Mouse (Mus musculus) embryonic facial prominence, embryonic 11.5 days (tissue): ENCODE data around the gene Runx3. TPM values are rescaled to one million over a fixed set of nuclear protein-coding genes. Genes with fewer than 3 reads are reported as not detected.

Experiments
- ATAC-seq: fragments of 200-750 bp; cut with Nextera tagmentation; replicated peaks from 2 replicates; pipeline ENCODE4 v1.8.0; 2017; ENCODE audit warnings: low read depth; ENCODE audit not compliant: insufficient number of reproducible peaks, low FRiP score, low TSS enrichment
- DNase-seq: peaks from one replicate; pipeline ENCODE4 v3.0.0-alpha.2; 2015; ENCODE audit warnings: low spot score
- H3K27ac ChIP-seq: fragments of 300-500 bp; sonication (generic); replicated peaks from 2 replicates; pipeline ENCODE4 v1.5.1; 2014; ENCODE audit warnings: mild to moderate bottlenecking, low read depth, low read length, control low read depth
- H3K27me3 ChIP-seq: fragments of 300-500 bp; sonication (generic); 2 replicates; pipeline ENCODE4 v1.6.1; 2014; ENCODE audit warnings: mild to moderate bottlenecking, low read length, moderate library complexity, mixed read lengths; ENCODE audit not compliant: control insufficient read depth, insufficient read depth
- H3K36me3 ChIP-seq: fragments of 300-500 bp; sonication (generic); replicated peaks from 2 replicates; pipeline ENCODE4 v1.6.1; 2014; ENCODE audit warnings: low read depth, mild to moderate bottlenecking, low read length, moderate library complexity, mixed read lengths; ENCODE audit not compliant: control insufficient read depth, insufficient read depth
- H3K4me1 ChIP-seq: fragments of 300-500 bp; sonication (generic); 2 replicates; pipeline ENCODE4 v1.6.1; 2014; ENCODE audit warnings: low read length, mixed read lengths; ENCODE audit not compliant: control insufficient read depth, insufficient read depth
- H3K4me2 ChIP-seq: fragments of 300-500 bp; sonication (generic); 2 replicates; pipeline ENCODE4 v1.6.1; 2014; ENCODE audit warnings: low read depth, mild to moderate bottlenecking, control low read depth, low read length, moderate library complexity
- H3K4me3 ChIP-seq: fragments of 300-500 bp; sonication (generic); 2 replicates; pipeline ENCODE4 v1.5.1; 2014; ENCODE audit warnings: low read depth, low read length, control low read depth
- H3K9ac ChIP-seq: fragments of 300-500 bp; sonication (generic); replicated peaks from 2 replicates; pipeline ENCODE4 v1.6.1; 2014; ENCODE audit warnings: mild to moderate bottlenecking, control low read depth, low read length
- H3K9me3 ChIP-seq: fragments of 300-500 bp; sonication (generic); replicated peaks from 2 replicates; pipeline ENCODE4 v1.6.1; 2016; ENCODE audit warnings: mild to moderate bottlenecking, low read length, inconsistent platforms, mixed read lengths; ENCODE audit not compliant: control insufficient read depth
- WGBS: fragments of 180-500 bp; shearing (Covaris S2); extraction: QIAGEN DNeasy Blood & Tissue Kit; methylation state at CpG from one replicate; pipeline ENCODE4 v1.1.7; 2014; 5-methylcytosine and 5-hydroxymethylcytosine counted together
- polyA plus RNA-seq: library from polyadenylated mRNA; unstranded; fragments of >200 nt; fragmentation: Nextera tagmentation; extraction: Ambion mirVana; gene quantifications from 2 replicates; pipeline ENCODE4 v1.2.1, GENCODE M21; 2014

Gene Runx3
- polyA plus RNA-seq, 1 experiment from 2014 or later, result 0.48 TPM

- Histone ChIP-seq H3K4me3 (peak overlapping the region; percentile 36), H3K9me3 (no peaks in the 10 kb centered on the region), H3K9ac (0 out of 2 replicates have a peak overlapping the region, but pooled peaks have one; percentile 13), H3K4me2 (peak overlapping the region; percentile 61; the same call in 1 of the 2 replicates), H3K27me3 (peaks cover 93% of the 10 kb centered on the region), H3K4me1 (peaks cover 3% of the 10 kb centered on the region), H3K27ac (no peak overlapping the region), H3K36me3 (no peaks in the 10 kb centered on the region)
- DNase-seq, result no peak
- 0 out of 2 replicates have a peak, but pooled peaks have one; percentile 19 for ATAC-seq
- under 1% methylated on average over 39 of the region's 39 CpGs for WGBS
These were observed 33.0 kb downstream of the Runx3 start for GRCm38 (mm10) chr4:135153260-135154088.

- Histone ChIP-seq H3K9ac (0 out of 2 replicates have a peak overlapping the region, but pooled peaks have one; percentile 9), H3K4me2 (no peak overlapping the region), H3K27me3 (peaks cover 91% of the 10 kb centered on the region), H3K4me1 (peaks cover 3% of the 10 kb centered on the region), H3K27ac (no peak overlapping the region), H3K4me3 (no peak overlapping the region), H3K9me3 (no peaks in the 10 kb centered on the region), H3K36me3 (no peaks in the 10 kb centered on the region)
- no peak for DNase-seq
- WGBS, result 2% methylated on average over 21 of the region's 21 CpGs
- ATAC-seq, result no peak
These were observed 33.9 kb downstream of the Runx3 start for GRCm38 (mm10) chr4:135154089-135154949.

GRCm38 (mm10) chr4:135155106-135155800 lies 34.8 kb downstream of the Runx3 start:
- DNase-seq, result no peak
- WGBS, result 2% methylated on average over 29 of the region's 31 CpGs
- Histone ChIP-seq H3K4me3 (no peak overlapping the region), H3K27me3 (peaks cover 85% of the 10 kb centered on the region), H3K36me3 (no peaks in the 10 kb centered on the region), H3K4me2 (no peak overlapping the region), H3K9me3 (no peaks in the 10 kb centered on the region), H3K4me1 (peaks cover 3% of the 10 kb centered on the region), H3K27ac (no peak overlapping the region), H3K9ac (no peak overlapping the region)
- no peak for ATAC-seq

GRCm38 (mm10) chr4:135155805-135156469 lies 35.5 kb downstream of the Runx3 start:
- ATAC-seq (no peak), DNase-seq (no peak)
- Histone ChIP-seq H3K4me3 (no peak overlapping the region), H3K4me1 (peaks cover 3% of the 10 kb centered on the region), H3K9ac (no peak overlapping the region), H3K9me3 (no peaks in the 10 kb centered on the region), H3K4me2 (no peak overlapping the region; the same call in 1 of the 2 replicates), H3K27ac (no peak overlapping the region), H3K36me3 (no peaks in the 10 kb centered on the region), H3K27me3 (peaks cover 78% of the 10 kb centered on the region)
- WGBS, result 4% methylated on average over 15 of the region's 15 CpGs

GRCm38 (mm10) chr4:135156531-135156930 lies 36.1 kb downstream of the Runx3 start:
- Histone ChIP-seq H3K27ac (no peak overlapping the region), H3K9ac (no peak overlapping the region), H3K36me3 (no peaks in the 10 kb centered on the region), H3K9me3 (no peaks in the 10 kb centered on the region), H3K4me1 (peaks cover 3% of the 10 kb centered on the region), H3K27me3 (peaks cover 72% of the 10 kb centered on the region), H3K4me3 (no peak overlapping the region), H3K4me2 (no peak overlapping the region)
- DNase-seq (no peak), ATAC-seq (no peak)
- 8% methylated on average over 6 of the region's 6 CpGs for WGBS

- Histone ChIP-seq H3K36me3 (no peaks in the 10 kb centered on the region), H3K4me3 (no peak overlapping the region), H3K9me3 (no peaks in the 10 kb centered on the region), H3K4me2 (no peak overlapping the region), H3K4me1 (peaks cover 3% of the 10 kb centered on the region), H3K27ac (no peak overlapping the region), H3K9ac (no peak overlapping the region), H3K27me3 (peaks cover 64% of the 10 kb centered on the region)
- WGBS, result 7% methylated on average over 6 of the region's 6 CpGs
- DNase-seq, result no peak
- ATAC-seq, result no peak
These were observed 36.9 kb downstream of the Runx3 start for GRCm38 (mm10) chr4:135157329-135157728.

GRCm38 (mm10) chr4:135158724-135159409 lies 38.4 kb downstream of the Runx3 start:
- 4% methylated on average over 9 of the region's 9 CpGs for WGBS
- H3K27ac ChIP-seq, result no peak overlapping the region
- H3K4me3 ChIP-seq, result no peak overlapping the region
- no peak overlapping the region for H3K4me2 ChIP-seq
- DNase-seq, result no peak
- H3K4me1 ChIP-seq, result peaks cover 3% of the 10 kb centered on the region
- H3K36me3 ChIP-seq, result no peaks in the 10 kb centered on the region
- H3K27me3 ChIP-seq, result peaks cover 53% of the 10 kb centered on the region
- no peak overlapping the region for H3K9ac ChIP-seq
- H3K9me3 ChIP-seq, result no peaks in the 10 kb centered on the region
- no peak for ATAC-seq
